In the genomic region with DNA sequence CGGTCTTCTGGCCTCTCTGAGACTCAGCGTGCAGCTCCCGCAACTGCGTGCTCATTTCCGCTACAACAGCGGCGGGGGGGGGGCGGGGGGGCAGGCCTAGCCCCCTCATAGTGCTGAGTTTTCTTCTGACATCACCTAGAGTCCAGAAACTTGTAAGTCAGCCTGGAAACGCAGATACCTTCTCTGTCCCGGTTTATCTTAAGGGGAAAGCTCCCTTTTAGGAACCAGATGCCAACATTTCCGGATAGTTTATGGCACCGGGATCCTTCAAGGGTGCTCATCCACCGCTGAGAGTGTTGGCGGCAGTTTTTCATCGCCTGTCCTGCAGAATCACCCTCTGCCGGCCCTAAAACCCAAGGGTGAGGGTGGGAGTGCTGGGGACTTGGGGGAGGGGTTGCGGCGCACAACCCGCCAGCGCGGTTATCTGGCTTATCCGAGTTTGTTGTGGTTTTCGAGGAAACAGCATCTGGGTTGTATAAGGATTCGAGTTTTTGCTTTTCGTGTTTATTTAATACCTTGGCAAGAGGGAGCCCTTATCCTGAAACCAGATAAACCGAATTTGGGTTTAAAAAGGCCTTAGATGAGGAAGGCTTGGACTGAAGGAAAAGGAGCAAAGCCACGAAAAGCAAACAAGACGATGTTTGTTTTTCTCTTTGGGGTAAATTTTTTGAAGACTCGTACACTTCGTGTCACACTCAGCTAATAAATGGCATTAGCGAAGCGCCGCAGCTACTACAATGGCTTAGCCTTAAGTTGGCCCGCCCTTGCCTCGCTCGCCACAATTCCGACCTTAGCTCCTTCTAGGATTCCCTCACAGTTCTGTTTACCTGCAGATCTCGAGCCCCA, we compare ENCODE assay signal across 8 mouse cellular contexts. TPM values are rescaled to one million over a fixed set of nuclear protein-coding genes. Genes with fewer than 3 reads are reported as not detected.
A peak's percentile ranks its signal among the peaks of the same experiment; 100 is the strongest.
DNase-seq lines count a peak whose midpoint lies in the region; ATAC-seq lines count a peak whose summit lies in the region.

No protein-coding gene starts in this region.

- peak overlapping the region; percentile 80 for H3K4me3 ChIP-seq in embryonic facial prominence, embryonic 15.5 days (replicated peaks)
- peak overlapping the region; percentile 79 for H3K4me3 ChIP-seq in midbrain, embryonic 12.5 days

- H3K27ac ChIP-seq in embryonic facial prominence, embryonic 15.5 days (replicated peaks), result peak overlapping the region; percentile 98
- peak overlapping the region; percentile 93 for H3K27ac ChIP-seq in midbrain, embryonic 12.5 days (replicated peaks)

- peak overlapping the region; percentile 92 for H3K4me2 ChIP-seq in embryonic facial prominence, embryonic 15.5 days (replicated peaks)
- peak overlapping the region; percentile 94 for H3K4me2 ChIP-seq in midbrain, embryonic 12.5 days (replicated peaks)

- H3K9me3 ChIP-seq in embryonic facial prominence, embryonic 15.5 days (replicated peaks), result no peaks in the 10 kb centered on the region
- no peaks in the 10 kb centered on the region for H3K9me3 ChIP-seq in midbrain, embryonic 12.5 days

- peaks cover 42% of the 10 kb centered on the region for H3K4me1 ChIP-seq in embryonic facial prominence, embryonic 15.5 days
- peaks cover 42% of the 10 kb centered on the region for H3K4me1 ChIP-seq in midbrain, embryonic 12.5 days

- under 1% methylated on average over 38 of the region's 38 CpGs for WGBS in embryonic facial prominence, embryonic 15.5 days
- under 1% methylated on average over 38 of the region's 38 CpGs for WGBS in midbrain, embryonic 12.5 days

- ATAC-seq in cerebellum, adult (ENCODE audit: insufficient number of reproducible peaks, low FRiP score, low TSS enrichment), result no peak
- ATAC-seq in embryonic facial prominence, embryonic 15.5 days (ENCODE audit: insufficient number of reproducible peaks, low FRiP score, low TSS enrichment, low read depth), result no peak
- ATAC-seq in midbrain, embryonic 12.5 days (ENCODE audit: low FRiP score, low read depth), result no peak

- no peaks in the 10 kb centered on the region for H3K27me3 ChIP-seq in embryonic facial prominence, embryonic 15.5 days
- peaks cover 6% of the 10 kb centered on the region; the same call in 1 of the 2 replicates for H3K27me3 ChIP-seq in midbrain, embryonic 12.5 days

- H3K36me3 ChIP-seq in embryonic facial prominence, embryonic 15.5 days, result no peaks in the 10 kb centered on the region
- H3K36me3 ChIP-seq in midbrain, embryonic 12.5 days, result no peaks in the 10 kb centered on the region

- DNase-seq in cerebellum, adult 11 months, result peak; percentile 14
- DNase-seq in T-cell, adult 2 months (ENCODE audit: low spot score), result peak; percentile 8
- DNase-seq in heart, postnatal 14 days, result peak; percentile 43 to 56
- DNase-seq in left cerebral cortex, postnatal 36 days (ENCODE audit: low spot score in 2 of 2), result peak; percentile 38 to 43
- DNase-seq in urinary bladder, postnatal 14 days (ENCODE audit: low spot score), result peak; percentile 55

- H3K9ac ChIP-seq in embryonic facial prominence, embryonic 15.5 days, result peak overlapping the region; percentile 51
- H3K9ac ChIP-seq in midbrain, embryonic 12.5 days (replicated peaks), result peak overlapping the region; percentile 73

- intact Hi-C loops in heart, postnatal 14 days (cut with DNase I), result loop anchor here (5.0 to 10.0 kb wide), 3 partner anchors 63 to 975 kb away; no protein-coding TSS in a partner anchor
- intact Hi-C loops in left cerebral cortex, postnatal 36 days (cut with DNase I), result loop anchor here (2.0 to 10.0 kb wide), 7 partner anchors 63 to 885 kb away; no protein-coding TSS in a partner anchor

RNA-seq across cellular contexts. Expression of gene Id2, which starts 2.8 kb away (rescaled TPM):
- polyA plus RNA-seq in embryonic facial prominence, embryonic 15.5 days (2015; fragmentation: Nextera tagmentation; extraction: Ambion mirVana), result 295 and 296 TPM in 2 replicates
- 10 to 100 TPM; 13.6 to 14.6 TPM for total RNA-seq in heart, postnatal 14 days (2021)
- 100 to 1,000 TPM; 155 to 170 TPM for total RNA-seq in left cerebral cortex, postnatal 36 days (2021)
- 249 and 276 TPM in 2 replicates for polyA plus RNA-seq in midbrain, embryonic 12.5 days (2016; fragmentation: Nextera tagmentation; extraction: Ambion mirVana)

Comparison
In these comparisons a context has a peak if more than half of its experiments do, and no peak if none do; other contexts are left out.
1. RNA of gene Id2, which starts 2.8 kb away (total RNA-seq): 155 to 170 TPM in left cerebral cortex, postnatal 36 days; 13.6 to 14.6 TPM in heart, postnatal 14 days; every median in the first group is over 10 times any median in the second.
2. Peak in every context shown above with its lines, with median percentiles within 50 percentile points of each other: DNase-seq.